Mouse (Mus musculus) liver, postnatal 0 days (tissue): ENCODE data around the gene Oprl1. TPM values are rescaled to one million over a fixed set of nuclear protein-coding genes. Genes with fewer than 3 reads are reported as not detected.

Source experiments
- ATAC-seq: fragments of 200-750 bp; cut with Nextera tagmentation; 2 replicates; pipeline ENCODE4 v1.8.0; 2017; ENCODE audit warnings: mild to moderate bottlenecking, moderate library complexity
- DNase-seq: peaks from one replicate; pipeline ENCODE4 v3.0.0-alpha.2; 2016
- H3K27ac ChIP-seq: fragments of 300-500 bp; sonication (generic); 2 replicates; pipeline ENCODE4 v1.5.1; 2014; ENCODE audit warnings: antibody characterized with exemption, moderate library complexity, mild to moderate bottlenecking, low read depth
- H3K27me3 ChIP-seq: fragments of 300-500 bp; sonication (generic); 2 replicates; pipeline ENCODE4 v1.6.1; 2014; ENCODE audit warnings: low read length, control low read depth, mixed read lengths; ENCODE audit not compliant: insufficient read depth
- H3K36me3 ChIP-seq: fragments of 300-500 bp; sonication (generic); replicated peaks from 2 replicates; pipeline ENCODE4 v1.6.1; 2014; ENCODE audit warnings: mild to moderate bottlenecking, control low read depth, low read length, moderate library complexity, mixed read lengths; ENCODE audit not compliant: insufficient read depth
- H3K4me1 ChIP-seq: fragments of 300-500 bp; sonication (generic); 2 replicates; pipeline ENCODE4 v1.6.1; 2014; ENCODE audit warnings: antibody characterized with exemption, mild to moderate bottlenecking, control low read depth; ENCODE audit not compliant: insufficient read depth
- H3K4me2 ChIP-seq: fragments of 300-500 bp; sonication (generic); 2 replicates; pipeline ENCODE4 v1.6.1; 2014; ENCODE audit warnings: low read depth, mild to moderate bottlenecking, low read length, moderate library complexity, mixed read lengths
- H3K4me3 ChIP-seq: fragments of 300-500 bp; sonication (generic); 2 replicates; pipeline ENCODE4 v1.5.1; 2014; ENCODE audit warnings: low read depth, low read length
- H3K9ac ChIP-seq: fragments of 300-500 bp; sonication (generic); replicated peaks from 2 replicates; pipeline ENCODE4 v1.6.1; 2014; ENCODE audit warnings: mild to moderate bottlenecking, moderate library complexity
- H3K9me3 ChIP-seq: fragments of 300-500 bp; sonication (generic); 2 replicates; pipeline ENCODE4 v1.6.1; 2016; ENCODE audit warnings: mild to moderate bottlenecking, control low read depth, low read length, mixed read lengths
- CTCF ChIP-seq: sonication (generic); IDR thresholded peaks from 2 replicates; pipeline ENCODE4 v1.5.1; 2016; ENCODE audit warnings: antibody characterized with exemption, low read depth
- EP300 ChIP-seq: IDR thresholded peaks from 2 replicates; pipeline ENCODE4 v1.6.1; 2016; ENCODE audit warnings: antibody characterized with exemption, low read depth, mild to moderate bottlenecking
- WGBS: fragments of 180-500 bp; shearing (Covaris S2); extraction: QIAGEN DNeasy Blood & Tissue Kit; methylation state at CpG from one replicate; pipeline ENCODE4 v1.1.7; 2014; ENCODE audit not compliant: insufficient replicate concordance; 5-methylcytosine and 5-hydroxymethylcytosine counted together
- polyA plus RNA-seq: library from polyadenylated mRNA; unstranded; fragments of >200 nt; fragmentation: Nextera tagmentation; extraction: Ambion mirVana; gene quantifications from 2 replicates; pipeline ENCODE4 v1.2.1, GENCODE M21; 2015

Oprl1 gene
- polyA plus RNA-seq, 1 experiment from 2014 or later, result 0.07 TPM

GRCm38 (mm10) chr2:181694581-181694980 is 20.2 kb upstream of the Oprl1 start:
- H3K4me1 ChIP-seq, result peaks cover 9% of the 10 kb centered on the region; the same call in 1 of the 2 replicates
- DNase-seq (no peak), ATAC-seq (no peak)
- H3K4me2 ChIP-seq, result no peak overlapping the region
- no peak overlapping the region for H3K27ac ChIP-seq
- TF ChIP-seq CTCF (no peak), EP300 (no peak)
- H3K27me3 ChIP-seq, result no peaks in the 10 kb centered on the region
- no peak overlapping the region for H3K4me3 ChIP-seq
- no peaks in the 10 kb centered on the region for H3K36me3 ChIP-seq
- H3K9me3 ChIP-seq, result no peaks in the 10 kb centered on the region
- 69% methylated on average over 3 of the region's 3 CpGs for WGBS
- H3K9ac ChIP-seq, result no peak overlapping the region

GRCm38 (mm10) chr2:181695776-181696175 is 19.0 kb upstream of the Oprl1 start:
- TF ChIP-seq CTCF (no peak), EP300 (no peak)
- Histone ChIP-seq H3K9me3 (no peaks in the 10 kb centered on the region), H3K27me3 (no peaks in the 10 kb centered on the region), H3K9ac (no peak overlapping the region), H3K4me2 (no peak overlapping the region), H3K27ac (no peak overlapping the region), H3K4me3 (no peak overlapping the region), H3K4me1 (peaks cover 9% of the 10 kb centered on the region; the same call in 1 of the 2 replicates), H3K36me3 (no peaks in the 10 kb centered on the region)
- no peak for ATAC-seq
- no peak for DNase-seq
- 82% methylated on average over 1 of the region's 1 CpGs for WGBS

GRCm38 (mm10) chr2:181696801-181697420 is 17.9 kb upstream of the Oprl1 start:
- DNase-seq (no peak), ATAC-seq (no peak)
- Histone ChIP-seq H3K9ac (no peak overlapping the region), H3K4me2 (no peak overlapping the region), H3K27me3 (no peaks in the 10 kb centered on the region), H3K36me3 (no peaks in the 10 kb centered on the region), H3K9me3 (no peaks in the 10 kb centered on the region), H3K4me3 (no peak overlapping the region), H3K27ac (no peak overlapping the region), H3K4me1 (peaks cover 8% of the 10 kb centered on the region; the same call in 1 of the 2 replicates)
- TF ChIP-seq CTCF, result no peak
- no peak for TF ChIP-seq EP300
- WGBS, result 79% methylated on average over 33 of the region's 33 CpGs

- Histone ChIP-seq H3K4me2 (no peak within 1 kb of the TSS), H3K27ac (no peak within 1 kb of the TSS), H3K9me3 (no peaks in the 10 kb centered on the region), H3K27me3 (no peaks in the 10 kb centered on the region), H3K36me3 (no peaks in the 10 kb centered on the region), H3K9ac (no peak within 1 kb of the TSS), H3K4me3 (no peak within 1 kb of the TSS), H3K4me1 (peaks cover 2% of the 10 kb centered on the region; the same call in 1 of the 2 replicates)
- ATAC-seq, result no peak
- no peak for DNase-seq
- TF ChIP-seq EP300 (no peak), CTCF (no peak)
- WGBS, result 51% methylated on average over 5 of the region's 5 CpGs
Observed at GRCm38 (mm10) chr2:181698241-181698640, 16.6 kb upstream of the Oprl1 start, which contains the start of gene Lkaaear1. Lkaaear1 (minus strand) TSS chr2:181698442.

GRCm38 (mm10) chr2:181706668-181707067 is 8.1 kb upstream of the Oprl1 start:
- Histone ChIP-seq H3K27ac (no peak overlapping the region), H3K27me3 (no peaks in the 10 kb centered on the region), H3K4me2 (no peak overlapping the region), H3K36me3 (no peaks in the 10 kb centered on the region), H3K4me1 (no peaks in the 10 kb centered on the region), H3K4me3 (no peak overlapping the region), H3K9ac (no peak overlapping the region), H3K9me3 (no peaks in the 10 kb centered on the region)
- ATAC-seq (no peak), DNase-seq (no peak)
- WGBS, result 35% methylated on average over 4 of the region's 4 CpGs
- no peak for TF ChIP-seq EP300
- peak; percentile 69 for TF ChIP-seq CTCF

- no peak overlapping the region for H3K4me3 ChIP-seq
- no peak overlapping the region for H3K27ac ChIP-seq
- H3K9ac ChIP-seq, result no peak overlapping the region
- no peak overlapping the region for H3K4me2 ChIP-seq
- H3K9me3 ChIP-seq, result no peaks in the 10 kb centered on the region
- 85% methylated on average over 1 of the region's 1 CpGs for WGBS
- DNase-seq (no peak), ATAC-seq (no peak)
- H3K4me1 ChIP-seq, result no peaks in the 10 kb centered on the region
- TF ChIP-seq EP300, result no peak
- no peaks in the 10 kb centered on the region for H3K36me3 ChIP-seq
- H3K27me3 ChIP-seq, result no peaks in the 10 kb centered on the region
Observed at GRCm38 (mm10) chr2:181713749-181714148, 1.1 kb upstream of the Oprl1 start.
